Mouse (Mus musculus) lung, adult 2 months (tissue): ENCODE data around the gene E330009J07Rik.

Experiments used
- CTCF ChIP-seq: fragments of 200-500 bp; IDR thresholded peaks from 2 replicates; pipeline ENCODE4 v1.5.1; 2011; ENCODE audit warnings: mild to moderate bottlenecking, low read length, control low read depth; ENCODE audit not compliant: insufficient read depth
- POLR2A ChIP-seq: fragments of 200-500 bp; IDR thresholded peaks from 2 replicates; pipeline ENCODE4 v1.6.1; 2011; ENCODE audit warnings: low read depth, mild to moderate bottlenecking, control low read depth, low read length, borderline replicate concordance; ENCODE audit errors: extremely low read depth

GRCm38 (mm10) chr6:40423013-40423412 is 12.9 kb downstream of the E330009J07Rik start:
- TF ChIP-seq POLR2A, result no peak
- TF ChIP-seq CTCF, result no peak
